Mouse (Mus musculus) heart, postnatal 4 days (tissue): ENCODE measurements around the gene Hivep1. TPM values are rescaled to one million over a fixed set of nuclear protein-coding genes. Genes with fewer than 3 reads are reported as not detected.

Experiments used
- DNase-seq: peaks from one replicate; pipeline ENCODE4 v3.0.0; 2021
- total RNA-seq, 2 experiments: library from RNA; stranded (reverse); gene quantifications; 2 replicates each; pipeline ENCODE4 v1.2.3; 2021

Gene Hivep1
- total RNA-seq, 2 experiments from 2014 or later: 33.1 to 33.5 TPM

DNA sequence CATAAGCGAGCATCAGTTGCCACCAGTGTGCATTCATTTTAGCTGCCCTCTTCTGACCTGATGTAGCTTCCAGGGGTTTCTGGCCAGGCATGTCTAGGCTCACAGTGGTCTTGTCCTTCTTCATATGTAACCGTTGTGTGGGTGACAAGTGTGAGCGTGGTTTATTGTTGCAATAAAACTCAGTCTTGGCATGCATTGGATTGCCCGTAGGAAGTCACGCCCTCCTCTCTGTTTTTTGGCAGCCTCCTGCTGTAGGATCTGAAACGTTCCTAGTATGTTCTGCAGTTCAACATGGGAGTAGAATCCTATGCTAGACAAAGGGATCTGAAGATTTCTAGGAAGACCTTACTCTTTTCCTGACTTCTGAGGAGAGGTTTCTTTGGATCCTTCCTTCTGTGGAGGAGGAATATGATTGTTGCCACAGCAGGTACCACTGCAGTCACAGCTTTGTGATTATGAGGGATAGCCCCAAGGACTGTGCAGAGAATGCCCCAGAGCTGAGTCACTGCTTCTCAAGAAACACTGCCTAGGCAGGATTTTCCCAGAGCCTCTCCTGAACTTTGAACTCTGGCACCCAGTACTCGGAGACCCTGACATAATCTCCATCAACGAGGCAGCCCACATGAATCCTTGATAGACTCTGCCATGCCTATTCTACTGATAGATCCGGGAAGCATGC lies 182.1 kb downstream of the Hivep1 start:
- DNase-seq: no peak

GRCm38 (mm10) chr13:42238520-42238919 lies 186.7 kb downstream of the Hivep1 start:
- no peak for DNase-seq

DNA sequence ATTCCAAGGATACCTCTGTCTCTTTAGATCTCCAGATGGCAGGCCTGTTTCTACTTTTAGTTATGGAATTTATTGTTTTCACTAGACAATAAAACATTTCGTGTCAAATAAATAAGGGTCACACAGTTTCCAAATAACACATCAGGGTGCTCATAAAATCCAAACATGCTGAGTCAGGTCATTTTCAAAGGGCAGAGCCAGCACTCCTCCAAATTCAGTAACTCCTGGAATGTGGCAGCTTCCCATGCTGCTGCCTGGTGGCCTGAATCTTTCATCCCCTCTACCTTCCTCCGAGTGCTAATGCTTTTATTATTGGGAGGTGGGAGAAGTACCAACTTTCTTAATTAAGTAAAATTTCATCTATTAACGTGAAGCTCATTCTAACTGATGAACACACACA lies 190.3 kb downstream of the Hivep1 start:
- DNase-seq: no peak

Other genes with a start within 250 kb of the Hivep1 start
- gene Adtrp, start 204.3 kb upstream of the Hivep1 start, total RNA-seq: under 1 TPM; 0.55 to 0.77 TPM
- gene Edn1, start 249.5 kb downstream of the Hivep1 start, total RNA-seq: 10 to 100 TPM; 12.1 to 15.2 TPM